In the genomic region with DNA sequence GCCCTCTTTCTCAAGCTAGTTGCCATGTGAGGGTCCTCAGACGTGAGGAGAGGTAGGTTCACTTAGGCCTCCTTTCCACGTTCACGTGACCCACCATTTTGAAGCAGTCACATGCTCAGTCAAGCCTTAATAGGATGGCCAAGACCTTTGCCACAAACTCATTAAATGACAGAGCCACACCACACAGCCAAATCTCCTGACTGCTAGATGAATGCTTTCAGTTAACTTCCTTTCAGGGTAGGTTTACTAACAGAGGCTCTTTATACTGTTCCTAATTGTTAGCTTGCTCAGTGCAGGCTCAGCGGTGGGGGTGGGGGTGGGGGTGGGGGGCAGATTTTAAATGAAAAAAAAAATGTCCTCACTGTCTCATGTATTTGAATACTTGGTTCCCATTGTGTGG, we compare ENCODE assay signal across 13 mouse cellular contexts.
"Had no signal": no experiment of that assay in that cellular context is flagged by ENCODE, and none has a peak within 500 bp of the region (broad histone marks: within the 10 kb centered on the region; RNA-seq: fewer than 3 reads in every experiment).

No protein-coding gene starts in this region.

- H3K9ac ChIP-seq: limb, embryonic 12.5 days; liver, embryonic 13.5 days; liver, postnatal 0 days; lung, embryonic 15.5 days had no signal

- H3K9me3 ChIP-seq: limb, embryonic 12.5 days; liver, embryonic 13.5 days; lung, embryonic 15.5 days had no signal

- H3K4me2 ChIP-seq: limb, embryonic 12.5 days; liver, embryonic 13.5 days; lung, embryonic 15.5 days had no signal

- H3K27ac ChIP-seq: limb, embryonic 12.5 days; liver, embryonic 13.5 days; lung, embryonic 15.5 days; macrophage had no signal

- ATAC-seq: liver, postnatal 0 days had no signal

- H3K4me3 ChIP-seq: layer of hippocampus, adult 2 months; limb, embryonic 12.5 days; liver, embryonic 13.5 days; lung, embryonic 15.5 days; megakaryocyte, embryonic 14.5 days had no signal

- DNase-seq: kidney, postnatal 10 days; kidney, postnatal 4 days; liver; liver, embryonic 13.5 days; liver, postnatal 0 days; lung, postnatal 14 days; right cerebral cortex, postnatal 14 days; thymus, postnatal 4 days had no signal

- H3K27me3 ChIP-seq: limb, embryonic 12.5 days; liver, embryonic 13.5 days; lung, embryonic 15.5 days; megakaryocyte, embryonic 14.5 days had no signal

- H3K4me1 ChIP-seq: limb, embryonic 12.5 days; liver, embryonic 13.5 days; lung, embryonic 15.5 days; megakaryocyte, embryonic 14.5 days had no signal

- H3K36me3 ChIP-seq: limb, embryonic 12.5 days; liver, embryonic 13.5 days; lung, embryonic 15.5 days had no signal
